Mouse (Mus musculus) C2C12 (cell line): Measurements from ENCODE around the gene E330009J07Rik. TPM values are rescaled to one million over a fixed set of nuclear protein-coding genes. Genes with fewer than 3 reads are reported as not detected.

Source experiments
- H3K27me3 ChIP-seq: one replicate; pipeline ENCODE4 v1.6.1; 2011; ENCODE audit not compliant: control insufficient read depth, insufficient read depth, insufficient read length
- H3K36me3 ChIP-seq: one replicate; pipeline ENCODE4 v1.6.1; 2011; ENCODE audit not compliant: control insufficient read depth, insufficient read depth
- H3K4me3 ChIP-seq: one replicate; pipeline ENCODE4 v1.5.1; 2011; ENCODE audit warnings: mild to moderate bottlenecking, control low read depth; ENCODE audit not compliant: poor library complexity, insufficient read depth, severe bottlenecking
- H3K79me2 ChIP-seq: one replicate; pipeline ENCODE4 v1.6.1; 2011; ENCODE audit not compliant: control insufficient read depth, insufficient read depth
- H3K79me3 ChIP-seq: one replicate; pipeline ENCODE4 v1.6.1; 2011; ENCODE audit warnings: low read depth, control low read depth
- H3ac ChIP-seq: one replicate; pipeline ENCODE3; 2011; ENCODE audit warnings: low read depth; ENCODE audit not compliant: control insufficient read depth, insufficient read length
- CEBPB ChIP-seq: IDR thresholded peaks from one replicate; pipeline ENCODE4 v1.6.1; 2011; ENCODE audit warnings: low read depth, mild to moderate bottlenecking, control low read depth, moderate library complexity
- CTCF ChIP-seq: IDR thresholded peaks from one replicate; pipeline ENCODE4 v1.5.1; 2011; ENCODE audit not compliant: control insufficient read depth, insufficient read depth, insufficient read length
- FOSL1 ChIP-seq: IDR thresholded peaks from one replicate; pipeline ENCODE4 v1.8.0; 2011; ENCODE audit warnings: mild to moderate bottlenecking, low read length; ENCODE audit not compliant: poor library complexity, insufficient read depth, severe bottlenecking
- MAX ChIP-seq: IDR thresholded peaks from one replicate; pipeline ENCODE4 v1.6.1; 2011; ENCODE audit warnings: mild to moderate bottlenecking, control low read depth
- MYOD1 ChIP-seq: IDR thresholded peaks from one replicate; pipeline ENCODE4 v1.6.1; 2011; ENCODE audit warnings: low read depth; ENCODE audit not compliant: control insufficient read depth, insufficient read length
- MYOG ChIP-seq: IDR thresholded peaks from one replicate; pipeline ENCODE4 v1.6.1; 2011; ENCODE audit not compliant: control insufficient read depth, insufficient read length; ENCODE audit errors: extremely low read depth
- USF1 ChIP-seq: IDR thresholded peaks from one replicate; pipeline ENCODE4 v1.6.1; 2011; ENCODE audit warnings: low read depth, mild to moderate bottlenecking, control low read depth, moderate library complexity
- polyA plus RNA-seq: library from polyadenylated mRNA; unstranded; fragments of >200 nt; fragmentation: generic; extraction: Trizol; gene quantifications from one replicate; pipeline ENCODE4 v1.2.1, GENCODE M21; 2012; ENCODE audit warnings: missing spikeins

The E330009J07Rik gene
- polyA plus RNA-seq, 1 experiment = 0.82 TPM

DNA sequence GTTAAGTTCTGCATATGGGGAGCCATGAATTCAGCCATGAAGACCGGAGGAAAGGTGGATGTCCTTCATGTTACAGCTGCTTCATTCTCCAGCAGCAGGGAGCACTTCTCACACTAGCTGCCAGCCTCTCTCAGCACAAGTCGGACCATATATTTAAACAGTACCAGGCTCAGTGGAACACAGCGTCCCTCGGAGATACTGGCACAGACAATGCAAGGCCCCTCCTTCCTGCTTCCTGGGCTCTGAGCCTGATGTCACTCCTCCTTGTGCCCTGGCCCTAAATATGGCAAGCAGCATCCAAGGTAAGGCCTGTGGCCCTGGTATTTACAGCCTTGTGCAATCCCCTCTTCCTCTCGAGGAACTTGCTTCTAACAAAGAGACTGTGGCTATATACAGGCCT is 20.1 kb downstream of the E330009J07Rik start:
- H3K79me3 ChIP-seq = no peaks in the 10 kb centered on the region
- H3K27me3 ChIP-seq = no peaks in the 10 kb centered on the region
- no peak overlapping the region for H3ac ChIP-seq

DNA sequence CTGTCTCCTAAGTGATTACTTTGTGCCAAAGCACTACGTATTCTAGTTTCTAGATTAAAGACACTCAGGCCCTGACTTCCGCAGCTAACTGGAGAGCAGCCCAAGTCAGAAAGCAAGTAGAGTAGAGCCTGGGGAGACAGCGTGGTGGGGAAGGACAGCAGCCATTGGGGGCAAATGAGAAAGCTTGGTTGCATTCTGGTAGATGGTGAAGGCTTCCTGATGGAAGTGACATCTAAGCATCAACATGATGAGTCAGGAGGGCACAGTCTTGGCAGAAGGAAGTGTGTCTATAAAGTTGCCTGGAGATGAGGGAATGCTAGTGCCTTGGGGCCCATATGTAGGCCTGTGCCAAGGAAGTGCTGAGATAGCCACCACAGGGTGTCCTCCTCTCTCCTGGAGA is 22.4 kb downstream of the E330009J07Rik start:
- H3K79me2 ChIP-seq = no peaks in the 10 kb centered on the region
- TF ChIP-seq CTCF = no peak
- TF ChIP-seq MAX = no peak
- TF ChIP-seq USF1 = no peak
- no peak for TF ChIP-seq MYOD1

More for the DNA sequence above, 20.1 kb downstream of the E330009J07Rik start:
- no peak overlapping the region for H3K4me3 ChIP-seq
- TF ChIP-seq USF1 (no peak), MAX (no peak), MYOD1 (no peak), MYOG (no peak)
- H3K36me3 ChIP-seq = no peaks in the 10 kb centered on the region
- H3K79me2 ChIP-seq = no peaks in the 10 kb centered on the region

DNA sequence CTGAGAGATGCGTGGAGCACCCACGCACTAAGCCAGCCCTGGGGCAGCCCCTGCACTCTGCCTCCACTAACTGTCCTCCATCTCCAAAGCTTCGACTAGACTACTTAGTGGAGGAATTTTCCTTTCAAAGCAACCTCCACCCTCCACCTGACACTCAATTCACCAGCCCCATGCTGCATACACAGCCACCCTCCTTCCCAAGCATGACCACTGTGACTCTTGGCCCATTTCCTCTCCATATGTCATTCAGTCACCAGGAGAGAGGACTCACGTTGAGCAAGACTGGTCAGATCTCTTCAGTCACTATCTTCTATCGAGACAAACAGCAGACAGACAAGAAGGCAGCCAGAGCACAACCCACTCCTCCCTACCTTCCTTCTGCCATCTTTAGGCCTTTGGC is 22.9 kb downstream of the E330009J07Rik start:
- Histone ChIP-seq H3K79me3 (no peaks in the 10 kb centered on the region), H3K79me2 (no peaks in the 10 kb centered on the region), H3K4me3 (no peak overlapping the region), H3K27me3 (no peaks in the 10 kb centered on the region), H3ac (no peak overlapping the region), H3K36me3 (no peaks in the 10 kb centered on the region)
- TF ChIP-seq MYOD1 = no peak
- no peak for TF ChIP-seq MYOG
- TF ChIP-seq CTCF = no peak
- TF ChIP-seq MAX = no peak
- TF ChIP-seq CEBPB = no peak
- TF ChIP-seq FOSL1 = no peak
- no peak for TF ChIP-seq USF1

More for the DNA sequence above, 22.4 kb downstream of the E330009J07Rik start:
- H3K4me3 ChIP-seq = no peak overlapping the region
- no peaks in the 10 kb centered on the region for H3K27me3 ChIP-seq
- no peaks in the 10 kb centered on the region for H3K36me3 ChIP-seq
- no peaks in the 10 kb centered on the region for H3K79me3 ChIP-seq
- no peak overlapping the region for H3ac ChIP-seq

DNA sequence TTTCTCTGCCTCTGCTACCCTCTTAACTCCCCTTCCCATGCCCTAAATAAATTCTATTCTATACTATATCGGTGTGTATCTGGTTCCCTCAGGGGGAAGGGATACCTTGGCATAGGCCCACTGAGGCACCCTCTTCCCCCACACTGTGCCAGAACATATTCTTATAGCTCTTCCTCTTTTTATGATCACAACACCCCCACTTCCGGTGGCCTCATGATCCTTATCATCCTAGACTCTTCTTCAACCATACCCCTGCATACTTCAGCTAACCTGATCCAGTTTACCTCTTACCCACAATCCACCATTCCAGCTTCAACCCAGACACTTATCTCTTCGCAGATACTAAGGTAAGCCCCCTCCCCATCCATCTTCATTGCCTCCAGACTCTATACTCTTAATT is 24.9 kb downstream of the E330009J07Rik start:
- TF ChIP-seq MYOG (no peak), USF1 (no peak), MYOD1 (no peak), FOSL1 (no peak), MAX (no peak), CEBPB (no peak), CTCF (no peak)
- Histone ChIP-seq H3K79me3 (no peaks in the 10 kb centered on the region), H3K4me3 (no peak overlapping the region), H3ac (no peak overlapping the region), H3K36me3 (no peaks in the 10 kb centered on the region), H3K27me3 (no peaks in the 10 kb centered on the region), H3K79me2 (no peaks in the 10 kb centered on the region)

DNA sequence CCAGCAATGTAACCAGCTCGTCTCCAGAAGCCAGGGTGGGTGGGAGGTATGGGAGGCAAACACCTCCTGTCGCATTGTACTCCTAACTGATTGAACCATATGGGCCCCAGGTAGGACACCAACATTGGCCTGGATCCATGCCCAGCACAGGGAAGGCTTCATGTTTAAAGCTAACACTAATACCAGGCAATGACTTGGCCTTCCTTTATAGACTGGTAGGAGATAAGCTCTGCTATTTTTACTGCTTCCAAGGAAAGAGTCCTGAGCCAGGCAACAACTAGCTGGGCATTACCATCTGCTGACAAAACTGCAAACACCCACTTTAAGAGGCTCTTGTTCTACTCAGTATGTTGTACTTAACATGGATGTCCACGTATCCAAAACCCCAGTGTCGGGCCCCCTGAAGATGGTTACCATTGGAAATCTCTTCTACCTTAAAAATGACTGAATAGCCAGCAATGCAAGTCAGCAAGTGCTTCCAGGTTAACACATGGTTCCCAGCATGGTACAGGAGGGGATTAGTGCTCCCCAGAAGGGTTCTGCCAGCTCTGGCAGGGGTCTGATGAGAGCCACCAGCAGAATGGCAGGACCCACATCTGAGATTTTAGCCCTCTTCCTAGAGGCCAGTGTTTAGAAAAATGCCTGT is 32.2 kb downstream of the E330009J07Rik start:
- TF ChIP-seq USF1 (no peak), MAX (no peak), MYOD1 (no peak), CTCF (no peak), FOSL1 (no peak), CEBPB (no peak), MYOG (no peak)
- Histone ChIP-seq H3K79me3 (no peaks in the 10 kb centered on the region), H3K36me3 (peaks cover 5% of the 10 kb centered on the region), H3K27me3 (no peaks in the 10 kb centered on the region), H3K79me2 (no peaks in the 10 kb centered on the region), H3ac (no peak overlapping the region), H3K4me3 (no peak overlapping the region)

DNA sequence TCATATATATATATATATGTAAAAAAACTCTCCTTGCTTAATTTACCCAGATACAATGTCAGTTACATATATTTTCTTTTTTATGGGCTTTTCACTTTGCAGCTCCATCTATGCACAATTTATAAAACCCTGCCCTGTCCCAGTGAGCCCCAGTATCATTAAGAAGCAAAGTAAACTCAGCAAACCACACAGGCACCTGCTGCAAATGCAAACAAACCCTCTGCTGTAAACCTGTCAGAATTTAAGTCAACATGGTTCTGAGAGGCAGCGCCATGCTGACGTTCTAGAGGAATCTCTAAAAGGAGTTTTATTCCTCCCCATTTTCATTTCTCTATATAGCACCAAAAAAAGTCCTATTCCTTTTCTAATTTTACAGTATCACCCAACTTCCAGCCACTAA is 33.9 kb downstream of the E330009J07Rik start:
- H3K27me3 ChIP-seq = no peaks in the 10 kb centered on the region
- peaks cover 8% of the 10 kb centered on the region for H3K36me3 ChIP-seq
- no peaks in the 10 kb centered on the region for H3K79me3 ChIP-seq
- H3K79me2 ChIP-seq = no peaks in the 10 kb centered on the region
- no peak overlapping the region for H3K4me3 ChIP-seq
- no peak overlapping the region for H3ac ChIP-seq
- no peak for TF ChIP-seq CTCF
- no peak for TF ChIP-seq MAX
- TF ChIP-seq CEBPB = no peak
- TF ChIP-seq USF1 = no peak
- no peak for TF ChIP-seq FOSL1
- no peak for TF ChIP-seq MYOG
